Mouse (Mus musculus) intestine, embryonic 14.5 days (tissue): Measurements from ENCODE around the gene Sarnp. TPM values are rescaled to one million over a fixed set of nuclear protein-coding genes. Genes with fewer than 3 reads are reported as not detected.
A peak's percentile ranks its signal among the peaks of the same experiment; 100 is the strongest.
"Not testable (repeated sequence)": the region's sequence is repeated elsewhere in the genome, so short reads cannot be mapped to it uniquely, and the experiment has no call there.

ENCODE experiments used
- ATAC-seq: fragments of 200-750 bp; cut with Nextera tagmentation; replicated peaks from 2 replicates; pipeline ENCODE4 v1.8.0; 2017; ENCODE audit warnings: low read depth, moderate number of reproducible peaks, moderate TSS enrichment, moderate library complexity; ENCODE audit not compliant: low FRiP score, low TSS enrichment
- DNase-seq: peaks from one replicate; pipeline ENCODE4 v3.0.0-alpha.2; 2018; ENCODE audit warnings: low spot score
- H3K27ac ChIP-seq: fragments of 300-500 bp; sonication (generic); 2 replicates; pipeline ENCODE4 v1.5.1; 2014; ENCODE audit warnings: low read depth, mild to moderate bottlenecking, control low read depth
- H3K27me3 ChIP-seq: fragments of 300-500 bp; sonication (generic); replicated peaks from 2 replicates; pipeline ENCODE4 v1.6.1; 2014; ENCODE audit warnings: low read length, control low read depth; ENCODE audit not compliant: control insufficient read depth, insufficient read depth
- H3K36me3 ChIP-seq: fragments of 300-500 bp; sonication (generic); 2 replicates; pipeline ENCODE4 v1.6.1; 2014; ENCODE audit warnings: low read length, control low read depth; ENCODE audit not compliant: control insufficient read depth, insufficient read depth
- H3K4me1 ChIP-seq: fragments of 300-500 bp; sonication (generic); replicated peaks from 2 replicates; pipeline ENCODE4 v1.6.1; 2014; ENCODE audit warnings: low read length, control low read depth, mixed read lengths; ENCODE audit not compliant: control insufficient read depth, insufficient read depth
- H3K4me2 ChIP-seq: fragments of 300-500 bp; sonication (generic); 2 replicates; pipeline ENCODE4 v1.6.1; 2014; ENCODE audit warnings: low read length
- H3K4me3 ChIP-seq: fragments of 300-500 bp; sonication (generic); 2 replicates; pipeline ENCODE4 v1.5.1; 2014; ENCODE audit warnings: low read depth, low read length, control low read depth, mixed read lengths
- H3K9ac ChIP-seq: fragments of 300-500 bp; sonication (generic); 2 replicates; pipeline ENCODE4 v1.6.1; 2014; ENCODE audit warnings: mild to moderate bottlenecking, low read length
- H3K9me3 ChIP-seq: fragments of 300-500 bp; sonication (generic); 2 replicates; pipeline ENCODE4 v1.6.1; 2016; ENCODE audit warnings: low read length, control low read depth; ENCODE audit not compliant: control insufficient read depth
- WGBS: fragments of 180-500 bp; shearing (Covaris S2); extraction: QIAGEN DNeasy Blood & Tissue Kit; methylation state at CpG from one replicate; pipeline ENCODE4 v1.1.7; 2014; 5-methylcytosine and 5-hydroxymethylcytosine counted together
- polyA plus RNA-seq: library from polyadenylated mRNA; unstranded; fragments of >200 nt; fragmentation: Nextera tagmentation; extraction: Ambion mirVana; gene quantifications from 2 replicates; pipeline ENCODE4 v1.2.1, GENCODE M21; 2014

Sarnp gene
- polyA plus RNA-seq, 1 experiment from 2014 or later: 203 TPM

- DNase-seq (peak; percentile 94), ATAC-seq (peak; percentile 65)
- WGBS: under 1% methylated on average over 28 of the region's 28 CpGs
- peaks cover 39% of the 10 kb centered on the region for H3K4me1 ChIP-seq
- peak within 1 kb of the TSS; percentile 72 for H3K9ac ChIP-seq
- H3K9me3 ChIP-seq: no peaks in the 10 kb centered on the region
- peaks cover 33% of the 10 kb centered on the region for H3K36me3 ChIP-seq
- H3K27ac ChIP-seq: peak within 1 kb of the TSS; percentile 92
- peak within 1 kb of the TSS; percentile 58 for H3K4me3 ChIP-seq
- H3K27me3 ChIP-seq: no peaks in the 10 kb centered on the region
- H3K4me2 ChIP-seq: peak within 1 kb of the TSS; percentile 85
Observed at GRCm38 (mm10) chr10:128804271-128805091, 12.7 kb upstream of the Sarnp start, which contains the start of gene Tmem198b. Gene Tmem198b, minus strand, starts transcription at chr10:128804370.

- Histone ChIP-seq H3K36me3 (peaks cover 31% of the 10 kb centered on the region), H3K9me3 (no peaks in the 10 kb centered on the region), H3K4me2 (peak overlapping the region; percentile 85), H3K4me1 (peaks cover 39% of the 10 kb centered on the region), H3K9ac (peak overlapping the region; percentile 72), H3K4me3 (peak overlapping the region; percentile 58), H3K27me3 (no peaks in the 10 kb centered on the region), H3K27ac (peak overlapping the region; percentile 92)
- DNase-seq (peak; percentile 99), ATAC-seq (peak; percentile 93)
- 1% methylated on average over 62 of the region's 70 CpGs for WGBS
Observed at GRCm38 (mm10) chr10:128805092-128806000, 11.8 kb upstream of the Sarnp start.

GRCm38 (mm10) chr10:128806086-128806485, 11.0 kb upstream of the Sarnp start:
- Histone ChIP-seq H3K4me1 (peaks cover 39% of the 10 kb centered on the region), H3K27me3 (no peaks in the 10 kb centered on the region), H3K4me3 (peak overlapping the region; percentile 58), H3K9me3 (no peaks in the 10 kb centered on the region), H3K4me2 (peak overlapping the region; percentile 85), H3K9ac (peak overlapping the region; percentile 72), H3K27ac (peak overlapping the region; percentile 92), H3K36me3 (peaks cover 24% of the 10 kb centered on the region)
- WGBS: 57% methylated on average over 6 of the region's 6 CpGs
- ATAC-seq: no peak
- peak; percentile 54 for DNase-seq

GRCm38 (mm10) chr10:128807018-128807417, 10.1 kb upstream of the Sarnp start:
- H3K27ac ChIP-seq: no peak overlapping the region
- peaks cover 15% of the 10 kb centered on the region for H3K36me3 ChIP-seq
- WGBS: 88% methylated on average over 8 of the region's 8 CpGs
- peak overlapping the region; percentile 58 for H3K4me3 ChIP-seq
- no peaks in the 10 kb centered on the region for H3K27me3 ChIP-seq
- 0 out of 2 replicates have a peak overlapping the region, but pooled peaks have one; percentile 20 for H3K9ac ChIP-seq
- peak; percentile 50 for DNase-seq
- no peak for ATAC-seq
- peaks cover 39% of the 10 kb centered on the region for H3K4me1 ChIP-seq
- H3K4me2 ChIP-seq: peak overlapping the region; percentile 85
- no peaks in the 10 kb centered on the region for H3K9me3 ChIP-seq

- ATAC-seq: no peak
- WGBS: 81% methylated on average over 4 of the region's 4 CpGs
- H3K4me3 ChIP-seq: no peak overlapping the region
- no peaks in the 10 kb centered on the region for H3K27me3 ChIP-seq
- peaks cover 10% of the 10 kb centered on the region for H3K4me1 ChIP-seq
- no peak for DNase-seq
- H3K9ac ChIP-seq: no peak overlapping the region
- no peak overlapping the region for H3K4me2 ChIP-seq
- H3K36me3 ChIP-seq: peaks cover 50% of the 10 kb centered on the region
- H3K27ac ChIP-seq: no peak overlapping the region
- H3K9me3 ChIP-seq: no peaks in the 10 kb centered on the region
Observed at GRCm38 (mm10) chr10:128820217-128820616, 3.1 kb downstream of the Sarnp start.

- H3K4me1 ChIP-seq: peaks cover 10% of the 10 kb centered on the region
- DNase-seq: peak; percentile 99
- peak; percentile 99 for ATAC-seq
- H3K4me3 ChIP-seq: peak within 1 kb of the TSS; percentile 98
- H3K27ac ChIP-seq: 0 out of 2 replicates have a peak within 1 kb of the TSS, but pooled peaks have one; percentile 16
- H3K9me3 ChIP-seq: no peaks in the 10 kb centered on the region
- peak within 1 kb of the TSS; percentile 74 for H3K4me2 ChIP-seq
- no peaks in the 10 kb centered on the region for H3K27me3 ChIP-seq
- H3K9ac ChIP-seq: peak within 1 kb of the TSS; percentile 89
- H3K36me3 ChIP-seq: peaks cover 44% of the 10 kb centered on the region
- under 1% methylated on average over 46 of the region's 46 CpGs for WGBS
Observed at GRCm38 (mm10) chr10:128821358-128822056, 4.4 kb downstream of the Sarnp start, which contains the start of gene Ormdl2. Gene Ormdl2, minus strand, starts transcription at chr10:128821645.

GRCm38 (mm10) chr10:128822135-128822534, 5.0 kb downstream of the Sarnp start:
- ATAC-seq: peak; percentile 21; the same call in 1 of the 2 replicates
- Histone ChIP-seq H3K4me1 (peaks cover 10% of the 10 kb centered on the region), H3K27ac (0 out of 2 replicates have a peak overlapping the region, but pooled peaks have one; percentile 16), H3K27me3 (no peaks in the 10 kb centered on the region), H3K9ac (peak overlapping the region; percentile 89), H3K9me3 (no peaks in the 10 kb centered on the region), H3K36me3 (peaks cover 38% of the 10 kb centered on the region), H3K4me2 (peak overlapping the region; percentile 74), H3K4me3 (peak overlapping the region; percentile 98)
- no peak for DNase-seq
- WGBS: 2% methylated on average over 13 of the region's 13 CpGs

GRCm38 (mm10) chr10:128823087-128823486, 6.0 kb downstream of the Sarnp start:
- Histone ChIP-seq H3K4me3 (peak overlapping the region; percentile 98; the same call in 1 of the 2 replicates), H3K36me3 (peaks cover 36% of the 10 kb centered on the region), H3K4me2 (peak overlapping the region; percentile 74)
- H3K9me3 ChIP-seq, DNase-seq, H3K27me3 ChIP-seq, H3K9ac ChIP-seq, ATAC-seq, H3K4me1 ChIP-seq, H3K27ac ChIP-seq: not testable (repeated sequence)
- 76% methylated on average over 4 of the region's 4 CpGs for WGBS
